Mouse (Mus musculus) stomach, adult 2 months (tissue): ENCODE results near the gene Shc3. TPM values are rescaled to one million over a fixed set of nuclear protein-coding genes. Genes with fewer than 3 reads are reported as not detected.

Source experiments
- polyA plus RNA-seq: library from polyadenylated mRNA; depleted of rRNA; stranded (reverse); fragments of >200 nt; gene quantifications from 2 replicates; pipeline ENCODE4 v1.2.3, GENCODE M21; 2012; rRNA removed

Shc3 gene
- polyA plus RNA-seq = 0.29 and 0.73 TPM in 2 replicates

DNA sequence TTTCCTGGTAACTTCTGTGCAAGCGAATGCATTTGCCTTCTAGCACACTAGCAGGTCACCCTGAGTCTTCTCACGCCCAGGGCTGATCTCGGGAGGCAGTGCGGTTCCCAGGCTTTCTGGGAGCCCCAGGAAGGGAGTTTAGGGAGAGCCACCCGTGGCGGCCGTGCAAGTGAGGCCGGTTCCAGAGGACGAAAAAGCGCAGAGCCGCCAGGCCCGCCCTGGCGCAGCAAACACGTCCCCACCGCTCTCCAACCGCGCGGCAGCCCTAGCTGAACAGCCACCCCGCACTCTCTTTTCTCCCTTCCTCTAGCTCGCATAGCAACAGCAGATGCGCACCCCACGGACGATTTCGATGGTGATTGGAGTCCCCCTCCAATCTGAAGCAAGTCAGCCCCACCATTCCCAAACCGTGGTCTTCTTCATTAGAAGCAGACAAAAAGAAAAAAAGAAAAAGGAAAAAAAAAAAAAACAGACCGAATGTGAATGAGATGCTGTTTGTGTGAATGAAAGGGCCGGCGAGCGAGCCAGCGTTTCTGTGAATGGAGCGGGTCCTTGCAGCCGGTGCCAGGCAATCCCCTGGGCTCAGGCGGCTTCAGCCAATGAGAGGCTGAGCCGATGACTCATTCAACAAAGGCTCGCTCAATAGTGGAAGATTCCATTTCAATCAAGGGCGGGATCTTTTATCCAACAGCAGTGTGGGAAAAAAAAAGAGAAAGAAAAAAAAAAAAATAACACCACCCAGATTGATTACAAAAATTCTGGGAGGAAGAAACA, at the start of gene Shc3:
Gene Shc3, minus strand, starts transcription at position 509 of the 774 bp plus-strand sequence.

DNA sequence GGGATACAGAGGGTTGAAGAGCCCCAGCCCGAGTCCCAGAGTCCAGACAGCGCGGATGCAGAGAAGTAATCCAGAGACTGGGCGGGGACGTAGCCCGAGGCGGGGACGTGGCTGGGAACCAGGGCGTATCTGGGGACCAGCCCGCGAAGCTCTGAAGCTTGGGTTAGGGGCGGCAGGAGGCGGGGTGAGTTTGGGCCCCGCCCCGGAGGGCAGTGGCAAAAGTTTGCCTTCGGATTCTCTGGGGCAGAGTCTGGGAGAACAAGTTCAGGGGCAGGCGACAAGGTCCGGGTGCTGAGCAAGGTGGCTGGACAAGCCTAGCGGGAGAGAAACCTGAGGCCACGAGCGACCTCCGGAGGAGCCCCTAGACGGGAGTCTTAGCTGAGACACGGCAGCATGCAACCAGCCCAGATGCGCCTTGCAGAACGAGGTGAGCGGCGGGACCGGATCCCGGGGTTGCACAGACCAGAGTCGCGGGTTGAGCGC, 160.7 kb downstream of the Shc3 start, which contains the start of gene S1pr3:
Gene S1pr3, plus strand, starts transcription at position 121 of the 483 bp plus-strand sequence.

Other genes starting within 250 kb of the Shc3 start
- gene S1pr3, start 160.8 kb downstream of the Shc3 start, polyA plus RNA-seq = 1.4 and 2.0 TPM in 2 replicates
- gene Cks2, start 75.8 kb upstream of the Shc3 start, polyA plus RNA-seq = 5.6 and 8.3 TPM in 2 replicates
- gene Secisbp2, start 82.3 kb upstream of the Shc3 start, polyA plus RNA-seq = 7.8 TPM in 2 replicates
- 9.0 and 9.4 TPM in 2 replicates for gene Sema4d, start 224.3 kb upstream of the Shc3 start, polyA plus RNA-seq